Mouse (Mus musculus): ENCODE measurements around the gene Aak1.

Gene Aak1

DNA sequence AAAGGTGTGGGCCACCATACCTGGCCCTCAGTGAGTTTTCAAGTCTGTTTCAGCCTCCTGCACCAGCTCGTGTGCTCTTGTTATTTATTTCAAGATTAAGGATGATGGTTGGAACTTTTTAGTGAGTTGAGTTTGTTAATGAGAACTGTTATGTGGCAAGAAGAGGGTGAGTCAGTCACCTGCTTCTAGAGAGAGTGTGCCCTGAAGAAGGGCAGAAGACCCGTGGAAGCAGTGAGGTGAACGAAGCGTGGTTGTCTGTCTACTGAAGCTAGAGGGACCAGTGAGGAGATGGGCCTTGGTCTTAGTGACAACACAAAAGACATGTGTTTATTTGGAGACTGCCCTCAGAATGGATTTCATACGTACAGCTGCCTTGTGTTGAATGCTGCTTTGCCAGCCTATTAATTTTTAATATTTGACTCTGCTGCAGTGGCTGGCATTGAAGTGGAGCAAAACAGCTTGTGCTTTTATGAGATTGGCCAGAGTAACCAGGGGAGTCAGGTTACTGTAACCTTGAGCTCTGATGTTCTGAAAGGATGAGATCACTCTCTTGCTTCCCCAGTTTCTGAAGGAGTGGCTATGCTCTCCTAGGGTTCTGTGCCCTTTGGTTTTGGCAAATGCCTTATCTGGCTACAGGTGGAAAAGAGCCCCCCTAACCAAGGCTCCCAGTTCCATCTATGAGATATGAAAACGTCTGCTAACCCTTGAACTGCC lies 36.7 kb downstream of the Aak1 start:
- peak; percentile 75 to 89 for DNase-seq (ENCODE audit: inconsistent age in 2 of 2, low spot score in 1 of 2)

- DNase-seq (ENCODE audit: inconsistent age in 2 of 2, low spot score in 1 of 2): no peak
Observed at GRCm38 (mm10) chr6:86886803-86887202, 37.5 kb downstream of the Aak1 start.

DNA sequence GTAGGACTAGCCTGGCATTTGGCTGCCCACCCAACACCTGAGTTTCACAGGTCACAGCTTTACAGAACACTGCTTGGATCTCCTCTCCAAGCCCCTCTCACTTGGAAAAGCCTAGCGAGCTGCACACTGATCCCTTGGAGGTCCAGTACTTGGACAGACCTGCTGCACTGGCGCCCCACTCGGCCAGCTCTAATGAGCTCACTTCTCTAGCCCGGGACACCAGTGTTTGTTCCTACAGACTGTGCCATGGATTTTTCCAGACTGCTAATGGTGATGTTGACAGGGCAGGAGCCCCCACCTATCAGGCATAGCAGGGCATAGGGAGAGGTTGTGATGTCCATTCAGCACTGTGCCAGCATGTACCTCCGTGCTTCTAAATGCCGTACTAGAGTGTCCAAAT lies 48.2 kb downstream of the Aak1 start:
- DNase-seq (ENCODE audit: inconsistent age in 2 of 2, low spot score in 1 of 2): no peak

GRCm38 (mm10) chr6:86899053-86899452 lies 49.7 kb downstream of the Aak1 start:
- no peak for DNase-seq (ENCODE audit: inconsistent age in 2 of 2, low spot score in 1 of 2)

GRCm38 (mm10) chr6:86899965-86900364 lies 50.6 kb downstream of the Aak1 start:
- no peak for DNase-seq (ENCODE audit: inconsistent age in 2 of 2, low spot score in 1 of 2)

- DNase-seq (ENCODE audit: inconsistent age in 2 of 2, low spot score in 1 of 2): no peak
Observed at GRCm38 (mm10) chr6:86900546-86900945, 51.2 kb downstream of the Aak1 start.

DNA sequence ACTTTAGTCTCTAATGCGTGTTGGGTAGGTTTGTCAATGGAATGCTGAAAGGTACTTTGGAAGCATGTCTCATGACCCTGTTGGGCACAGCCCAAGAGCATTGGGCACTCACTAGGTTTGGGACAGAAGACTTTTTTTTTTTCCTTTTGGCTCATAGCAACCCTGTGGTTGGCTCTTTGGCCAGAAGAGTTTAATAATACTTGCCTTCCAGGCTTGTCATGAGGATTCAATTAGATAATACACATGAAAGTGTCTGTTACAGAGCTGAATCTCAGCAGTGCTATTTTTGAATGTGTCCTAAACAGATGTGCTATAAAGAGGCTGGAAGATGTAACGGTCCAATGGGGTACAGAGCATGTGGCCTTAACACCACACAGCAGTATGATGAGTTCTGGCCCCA lies 56.2 kb downstream of the Aak1 start:
- no peak for DNase-seq (ENCODE audit: inconsistent age in 2 of 2, low spot score in 1 of 2)

GRCm38 (mm10) chr6:86907191-86907590 lies 57.9 kb downstream of the Aak1 start:
- no peak for DNase-seq (ENCODE audit: inconsistent age in 2 of 2, low spot score in 1 of 2)

DNA sequence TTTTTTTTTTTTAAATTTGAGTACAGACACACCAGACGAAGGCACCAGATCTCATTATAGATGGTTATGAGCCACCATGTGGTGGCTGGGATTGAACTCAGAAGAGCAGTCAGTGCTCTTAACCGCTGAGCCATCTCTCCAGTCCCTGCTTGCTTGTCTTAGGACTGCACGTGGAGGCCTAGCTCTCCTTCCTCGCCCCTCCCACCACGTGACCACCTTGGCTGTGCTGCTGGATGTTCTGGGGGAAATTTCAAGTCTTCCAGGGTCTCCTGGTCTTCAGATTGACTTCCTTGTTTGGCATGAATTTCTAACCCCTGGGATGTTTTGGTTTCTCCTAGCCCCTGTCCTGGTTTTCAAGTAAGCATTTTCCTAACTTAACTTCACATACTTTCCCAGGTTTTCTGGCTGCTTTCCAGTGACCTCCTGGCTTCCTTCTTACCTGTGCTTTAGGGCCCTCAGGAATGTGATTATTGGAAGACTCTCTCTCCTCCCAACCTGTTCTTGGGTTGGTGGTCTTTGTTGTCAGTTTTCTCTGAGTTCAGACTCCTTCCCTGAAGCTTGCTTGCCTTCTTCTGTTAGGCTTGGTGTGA lies 59.3 kb downstream of the Aak1 start:
- no peak for DNase-seq (ENCODE audit: inconsistent age in 2 of 2, low spot score in 1 of 2)

GRCm38 (mm10) chr6:86909881-86910280 lies 60.6 kb downstream of the Aak1 start:
- DNase-seq (ENCODE audit: inconsistent age in 2 of 2, low spot score in 1 of 2): no peak

- DNase-seq (ENCODE audit: inconsistent age in 2 of 2, low spot score in 1 of 2): no peak
Observed at GRCm38 (mm10) chr6:86916157-86916820, 67.0 kb downstream of the Aak1 start.

- peak; percentile 59 to 68 for DNase-seq (ENCODE audit: inconsistent age in 2 of 2, low spot score in 1 of 2)
Observed at GRCm38 (mm10) chr6:86917231-86917630, 67.9 kb downstream of the Aak1 start.

DNA sequence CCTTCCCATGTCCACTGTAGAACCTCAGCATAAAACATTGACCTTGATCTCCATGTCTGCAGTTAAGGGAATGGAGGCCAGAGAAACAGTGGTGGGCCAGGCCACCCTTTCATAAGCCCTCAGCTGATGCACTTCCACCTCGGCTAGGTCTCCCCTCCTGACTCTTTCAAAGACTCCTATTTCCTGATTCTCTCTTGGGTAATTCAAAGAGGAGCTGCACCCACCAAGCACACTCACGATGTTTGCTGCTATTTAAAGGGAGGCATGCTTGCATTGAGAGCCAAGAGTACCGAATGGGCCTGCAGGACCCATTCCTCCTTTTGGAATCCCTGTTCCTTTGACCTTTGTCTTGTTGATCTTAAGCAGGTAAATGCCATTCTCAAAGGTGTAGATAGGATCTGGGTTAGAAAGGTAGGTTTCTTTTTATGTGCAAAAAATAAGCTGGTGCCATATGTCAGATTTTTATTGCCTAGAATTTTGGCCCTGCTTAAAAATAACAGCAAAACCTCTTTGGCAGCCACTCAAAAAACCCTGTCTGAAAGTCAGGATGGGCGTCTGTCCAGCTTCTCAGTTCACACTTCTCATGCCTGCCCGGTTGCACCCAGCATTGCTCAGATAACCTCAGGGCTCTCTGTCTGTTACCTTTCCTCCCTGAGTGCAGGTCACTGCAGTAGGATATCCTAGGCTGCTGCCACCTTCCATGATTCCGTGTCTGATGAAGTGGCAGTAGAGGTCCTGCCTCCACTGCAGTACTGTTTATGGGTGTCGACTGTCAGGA lies 68.9 kb downstream of the Aak1 start:
- peak; percentile 27 to 74 for DNase-seq (ENCODE audit: inconsistent age in 2 of 2, low spot score in 1 of 2)

- peak; percentile 73 to 90 for DNase-seq (ENCODE audit: inconsistent age in 2 of 2, low spot score in 1 of 2)
Observed at GRCm38 (mm10) chr6:86921880-86922279, 72.6 kb downstream of the Aak1 start.

DNA sequence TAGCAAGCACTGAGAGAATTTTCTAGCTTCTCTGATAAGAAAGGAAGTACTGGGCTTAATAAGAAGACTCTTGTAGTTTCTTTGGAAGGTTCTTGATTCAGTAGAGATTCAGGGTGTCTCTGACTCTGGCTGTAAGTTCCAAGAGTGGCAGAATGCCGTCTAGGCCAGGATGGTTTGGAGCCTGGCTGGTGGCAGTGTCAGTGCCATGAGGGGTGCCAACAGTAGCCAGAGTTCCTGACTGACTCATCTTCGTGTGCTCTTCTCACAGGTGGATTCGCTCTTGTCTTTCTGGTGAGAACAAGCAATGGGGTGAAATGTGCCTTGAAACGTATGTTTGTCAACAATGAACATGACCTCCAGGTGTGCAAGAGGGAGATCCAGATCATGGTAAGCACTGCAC lies 75.4 kb downstream of the Aak1 start:
- DNase-seq (ENCODE audit: inconsistent age in 2 of 2, low spot score in 1 of 2): no peak

- no peak for DNase-seq (ENCODE audit: inconsistent age in 2 of 2, low spot score in 1 of 2)
Observed at GRCm38 (mm10) chr6:86934541-86934940, 85.2 kb downstream of the Aak1 start.

GRCm38 (mm10) chr6:86939797-86940196 lies 90.5 kb downstream of the Aak1 start:
- DNase-seq (ENCODE audit: inconsistent age in 2 of 2, low spot score in 1 of 2): no peak

DNA sequence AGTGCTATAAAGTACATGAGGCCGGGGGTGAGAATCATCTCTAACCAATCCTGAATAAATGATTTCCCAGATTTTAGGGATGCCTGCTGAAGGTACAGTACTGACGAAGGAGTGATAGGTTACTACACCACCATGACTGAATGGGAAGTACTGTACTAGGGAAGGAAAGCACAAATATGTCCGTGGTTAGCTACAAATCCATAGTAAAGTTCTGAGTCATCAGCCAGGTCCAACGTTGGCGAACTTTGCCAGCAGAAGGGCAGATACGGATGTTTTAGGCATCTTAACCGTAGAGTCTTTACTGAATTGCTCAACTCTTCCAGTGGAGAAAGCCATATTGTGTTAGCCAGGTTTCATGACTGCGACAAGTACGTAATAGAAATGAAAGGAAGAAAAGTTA lies 91.6 kb downstream of the Aak1 start:
- no peak for DNase-seq (ENCODE audit: inconsistent age in 2 of 2, low spot score in 1 of 2)

DNA sequence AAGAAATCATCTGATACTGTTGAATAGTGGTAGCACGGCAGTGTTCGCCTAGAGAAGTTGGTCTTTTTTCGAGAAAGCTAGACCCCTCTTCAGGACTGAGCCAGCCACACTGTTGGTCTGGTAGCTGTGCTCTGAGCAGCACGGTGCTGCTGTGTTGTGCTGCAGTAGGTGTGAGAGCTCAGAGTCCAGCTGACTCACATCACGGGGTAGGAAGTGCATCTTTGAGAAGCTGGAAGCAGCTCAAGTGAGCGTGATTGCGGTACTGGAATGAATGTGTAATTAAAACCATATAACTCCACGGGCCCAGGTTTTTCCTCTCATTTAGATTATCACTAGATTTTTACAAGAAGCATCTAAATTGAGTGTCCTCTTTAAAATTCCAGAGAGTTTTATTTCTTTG lies 97.8 kb downstream of the Aak1 start:
- DNase-seq (ENCODE audit: inconsistent age in 2 of 2, low spot score in 1 of 2): no peak

DNA sequence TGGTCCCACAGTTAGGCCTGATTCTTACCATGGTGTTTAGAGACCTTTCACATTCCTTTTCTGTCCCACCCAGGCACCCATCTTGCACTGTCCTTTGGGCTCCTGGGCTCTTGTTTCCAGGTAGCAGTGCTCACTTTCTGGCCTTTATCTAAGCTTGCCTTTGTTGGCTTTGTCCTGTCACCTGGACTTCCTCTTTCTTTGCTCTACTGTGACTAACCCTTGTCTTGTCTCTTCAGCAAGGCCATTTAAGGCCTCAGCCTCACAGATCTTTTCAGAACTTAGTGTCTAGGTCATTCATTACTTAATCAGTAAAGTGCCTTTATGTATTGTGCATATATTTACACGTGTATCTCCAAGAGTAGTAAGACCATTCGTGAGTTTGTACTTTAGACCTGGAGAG lies 99.4 kb downstream of the Aak1 start:
- no peak for DNase-seq (ENCODE audit: inconsistent age in 2 of 2, low spot score in 1 of 2)

GRCm38 (mm10) chr6:86950141-86950540 lies 100.8 kb downstream of the Aak1 start:
- DNase-seq (ENCODE audit: inconsistent age in 2 of 2, low spot score in 1 of 2): no peak
